Mouse (Mus musculus): ENCODE measurements around the gene Scand1.

GRCm38 (mm10) chr2:156321538-156321937 lies 9.0 kb upstream of the Scand1 start:
- no peak for TF ChIP-seq CTCF (conservative IDR thresholded peaks at IDR 0.05; ENCODE audit: low read length)
- no peak for TF ChIP-seq NANOG (IDR thresholded peaks at IDR 0.05; ENCODE audit: borderline replicate concordance, low read length)
